Mouse (Mus musculus) cerebellum, adult 8-10 months (tissue): ENCODE measurements around the gene Rpl10-ps3.

Experiments
- DNase-seq: peaks from one replicate; pipeline ENCODE4 v3.0.0; 2022

Rpl10-ps3 gene

GRCm38 (mm10) chr9:50344868-50345267 is at the start of gene Rpl10-ps3:
Rpl10-ps3 (minus strand) TSS chr9:50344968.
- DNase-seq, result no peak

DNA sequence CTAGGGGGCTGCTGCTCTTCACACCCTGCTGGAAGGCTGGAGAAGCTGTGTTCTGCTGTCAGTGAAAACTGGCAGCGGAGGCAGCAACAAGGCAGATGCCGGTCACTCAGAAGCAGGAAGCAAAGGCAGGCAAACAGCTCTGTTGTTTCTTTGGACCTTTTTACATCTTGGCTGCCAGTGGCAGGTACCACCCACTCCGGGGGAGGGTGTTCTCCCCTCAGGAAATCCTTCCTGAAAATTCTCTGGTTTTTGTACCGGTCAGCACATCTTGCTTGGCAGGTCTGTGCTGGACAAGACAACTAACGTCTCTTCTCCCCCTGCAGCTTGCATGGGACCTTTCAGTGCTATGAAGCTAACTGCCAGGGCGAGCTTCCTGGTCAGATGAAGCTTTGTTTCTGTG is 30.8 kb upstream of the Rpl10-ps3 start:
- no peak for DNase-seq

- DNase-seq, result no peak
Observed at GRCm38 (mm10) chr9:50374666-50375065, 29.9 kb upstream of the Rpl10-ps3 start.

GRCm38 (mm10) chr9:50368551-50369297 is 24.0 kb upstream of the Rpl10-ps3 start:
- no peak for DNase-seq

- no peak for DNase-seq
Observed at GRCm38 (mm10) chr9:50365059-50365780, 20.5 kb upstream of the Rpl10-ps3 start.

DNA sequence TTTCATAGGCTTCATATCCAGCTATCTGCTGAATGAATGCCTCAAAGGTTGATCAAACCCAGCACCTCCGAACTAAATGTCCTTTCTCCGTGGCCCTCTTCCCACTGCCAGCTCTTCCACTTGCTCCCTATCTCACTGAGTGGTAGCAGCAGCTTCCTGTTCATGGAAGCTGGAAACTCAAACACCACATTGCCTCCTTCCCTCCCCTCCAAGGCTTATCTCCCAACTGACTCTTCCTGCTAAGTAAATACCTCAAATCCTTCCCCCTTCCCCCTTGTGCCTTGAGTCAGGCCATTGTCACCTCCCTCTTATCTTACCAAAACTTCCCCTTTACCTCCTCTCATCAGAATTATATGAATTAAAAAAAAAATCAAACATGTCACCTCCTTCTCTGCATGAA is 19.2 kb upstream of the Rpl10-ps3 start:
- DNase-seq, result no peak

- no peak for DNase-seq
Observed at GRCm38 (mm10) chr9:50363259-50363658, 18.5 kb upstream of the Rpl10-ps3 start.

DNA sequence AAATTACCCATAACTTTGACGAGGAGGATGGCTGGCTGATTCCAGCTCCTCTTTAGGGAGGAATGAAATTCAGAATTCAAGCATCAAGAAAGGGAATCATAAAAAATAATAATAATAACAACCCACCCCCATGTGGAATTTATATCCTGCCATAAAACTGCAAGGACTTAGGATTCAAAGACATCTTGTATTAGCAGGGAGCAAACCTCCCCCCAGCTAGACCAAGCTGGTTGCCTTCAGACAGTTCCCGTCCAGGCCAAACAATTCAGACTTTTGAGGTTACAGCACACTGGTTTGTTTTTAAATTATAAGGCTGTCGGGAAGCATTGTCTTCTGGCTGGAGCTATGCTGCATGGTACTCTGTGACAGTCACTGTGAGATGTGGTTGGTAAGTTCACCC is 17.8 kb upstream of the Rpl10-ps3 start:
- no peak for DNase-seq

GRCm38 (mm10) chr9:50360370-50360769 is 15.6 kb upstream of the Rpl10-ps3 start:
- no peak for DNase-seq

DNA sequence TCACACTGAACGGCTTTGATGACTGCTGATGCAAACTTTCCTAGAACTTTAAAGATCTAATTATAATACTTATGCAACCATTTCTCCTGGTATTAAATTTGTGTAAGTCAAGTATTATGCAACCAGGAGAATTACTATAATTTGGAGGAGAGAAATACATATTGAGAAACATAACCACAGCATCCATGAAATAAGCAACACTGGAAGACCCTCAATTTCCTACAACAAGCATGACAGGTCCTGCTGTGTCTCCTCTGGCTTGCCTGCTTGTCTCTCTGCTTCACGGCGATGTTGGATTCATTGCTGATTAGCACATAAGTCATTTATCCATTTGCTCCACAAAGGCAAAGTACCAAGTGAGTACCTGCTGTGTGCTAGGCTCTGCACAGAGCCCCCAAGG is 12.6 kb upstream of the Rpl10-ps3 start:
- DNase-seq, result no peak

- no peak for DNase-seq
Observed at GRCm38 (mm10) chr9:50351746-50352145, 7.0 kb upstream of the Rpl10-ps3 start.

DNA sequence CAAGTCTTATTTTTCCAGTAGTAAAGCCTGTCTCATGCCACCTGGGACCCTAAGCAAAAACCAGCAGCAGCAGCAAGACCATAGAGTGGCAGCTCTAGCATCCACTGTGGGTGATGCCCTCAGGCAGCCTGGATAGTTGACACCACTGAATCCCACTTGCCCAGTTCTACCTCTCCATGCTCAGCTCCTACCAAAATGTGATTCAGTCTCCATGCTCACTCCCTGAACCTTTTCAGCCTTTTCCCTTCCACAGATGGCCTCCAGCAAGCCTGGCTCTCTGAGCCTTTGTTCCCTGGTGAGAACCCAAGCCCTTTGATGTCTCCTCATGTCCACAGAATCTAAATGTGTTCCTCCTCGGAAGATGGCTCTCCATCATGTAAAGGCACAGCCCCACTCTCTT is 5.8 kb upstream of the Rpl10-ps3 start:
- no peak for DNase-seq

- no peak for DNase-seq
Observed at GRCm38 (mm10) chr9:50349156-50349555, 4.4 kb upstream of the Rpl10-ps3 start.

- peak; percentile 16 for DNase-seq
Observed at GRCm38 (mm10) chr9:50348256-50348655, 3.5 kb upstream of the Rpl10-ps3 start.

DNA sequence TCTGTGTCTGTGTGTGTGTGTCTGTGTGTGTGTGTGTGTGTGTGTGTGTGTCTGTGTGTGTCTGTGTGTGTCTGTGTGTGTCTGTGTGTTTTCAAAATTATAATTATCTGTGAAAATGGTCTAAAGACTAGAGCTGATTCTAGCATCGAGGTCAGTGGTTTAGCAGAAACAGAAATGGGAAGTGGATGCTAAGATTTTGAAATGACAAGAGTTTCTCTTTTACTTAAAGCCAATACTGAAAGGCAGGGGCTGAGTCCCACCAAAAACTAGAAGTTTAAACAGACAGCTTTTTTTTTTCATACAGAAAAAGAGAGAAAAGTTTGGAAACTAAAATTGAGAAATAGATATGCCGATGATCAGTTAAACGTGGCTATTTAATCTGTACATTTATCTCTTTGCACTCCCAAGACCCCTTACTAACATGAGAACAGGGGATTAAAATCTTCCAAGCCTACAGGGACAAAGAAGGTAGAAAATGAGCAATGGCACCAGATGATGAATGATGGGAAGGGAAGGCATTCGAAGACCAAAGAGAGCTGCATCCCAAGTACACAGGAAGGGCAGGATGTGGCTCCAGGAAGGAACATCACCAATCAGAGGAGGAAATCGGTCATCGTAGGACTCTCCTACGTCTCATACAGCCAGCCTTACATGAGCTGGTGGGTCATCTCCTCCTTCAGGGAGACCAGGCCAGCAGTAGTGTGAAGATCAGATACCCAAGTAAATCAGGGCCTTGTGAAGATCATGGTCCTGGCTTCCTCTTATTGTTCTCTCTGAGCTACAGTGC is 9.0 kb downstream of the Rpl10-ps3 start:
- DNase-seq, result no peak

GRCm38 (mm10) chr9:50333413-50333812 is 11.4 kb downstream of the Rpl10-ps3 start:
- peak; percentile 3 for DNase-seq

DNA sequence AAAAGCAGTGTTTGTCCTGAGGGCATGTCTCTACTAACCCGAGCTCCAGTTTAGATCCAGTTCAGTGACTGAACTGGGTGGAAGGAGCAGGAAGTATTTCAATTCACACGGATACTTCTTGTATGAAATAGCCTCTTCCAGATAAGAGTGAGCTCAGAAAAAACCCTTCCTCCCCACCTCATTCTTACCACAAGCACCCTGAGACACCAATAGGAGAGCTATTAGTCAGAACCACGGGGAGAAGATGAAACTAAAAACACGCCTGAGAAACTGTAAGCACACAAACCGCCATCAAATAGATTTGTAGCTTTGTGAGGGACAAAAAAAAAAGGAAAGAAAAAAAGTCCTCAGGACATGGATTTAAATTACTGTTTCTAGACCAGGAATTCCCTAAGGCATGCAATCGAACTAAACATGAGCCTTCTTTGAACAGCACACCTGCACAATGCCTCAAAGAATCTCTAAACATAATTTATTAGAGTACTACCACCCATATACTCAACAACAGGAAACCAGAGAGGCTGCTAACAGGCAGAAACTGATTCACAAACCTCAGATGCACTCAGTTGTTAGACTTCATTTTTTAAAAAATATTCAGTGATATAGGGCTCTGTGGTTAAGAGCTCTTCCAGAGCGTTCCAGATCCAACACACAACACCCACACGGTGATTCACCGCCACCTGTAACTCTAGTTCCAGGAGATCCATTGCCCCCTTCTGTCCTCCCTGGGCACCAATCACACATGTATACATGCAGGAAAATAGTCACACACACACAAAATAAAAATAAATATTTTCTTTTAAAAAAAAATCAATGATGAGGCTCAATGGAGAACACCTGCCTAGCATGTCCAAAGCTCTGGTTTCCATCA is 20.2 kb downstream of the Rpl10-ps3 start:
- no peak for DNase-seq

GRCm38 (mm10) chr9:50320729-50321128 is 24.0 kb downstream of the Rpl10-ps3 start:
- DNase-seq, result no peak

DNA sequence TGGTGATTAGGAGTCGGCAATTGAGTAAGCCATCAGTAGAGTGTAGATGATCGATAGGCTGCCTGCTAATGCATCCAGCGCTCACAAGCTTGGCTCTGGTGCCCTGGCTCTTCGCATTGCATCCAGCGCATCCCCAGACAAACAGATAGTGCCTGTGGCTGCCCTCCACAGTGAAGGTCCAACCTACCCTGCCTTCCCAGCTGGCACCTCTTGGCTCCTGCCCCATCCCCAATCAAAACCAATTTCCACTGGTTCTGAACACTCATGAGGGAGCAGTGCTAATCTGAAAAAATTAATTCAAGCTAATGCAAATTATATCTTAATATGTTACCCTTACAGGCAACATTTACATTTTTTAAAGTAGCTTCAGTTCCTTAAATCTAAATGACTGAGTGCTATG is 25.3 kb downstream of the Rpl10-ps3 start:
- DNase-seq, result no peak

- DNase-seq, result no peak
Observed at GRCm38 (mm10) chr9:50317299-50317698, 27.5 kb downstream of the Rpl10-ps3 start.

GRCm38 (mm10) chr9:50315650-50316049 is 29.1 kb downstream of the Rpl10-ps3 start:
- DNase-seq, result no peak

DNA sequence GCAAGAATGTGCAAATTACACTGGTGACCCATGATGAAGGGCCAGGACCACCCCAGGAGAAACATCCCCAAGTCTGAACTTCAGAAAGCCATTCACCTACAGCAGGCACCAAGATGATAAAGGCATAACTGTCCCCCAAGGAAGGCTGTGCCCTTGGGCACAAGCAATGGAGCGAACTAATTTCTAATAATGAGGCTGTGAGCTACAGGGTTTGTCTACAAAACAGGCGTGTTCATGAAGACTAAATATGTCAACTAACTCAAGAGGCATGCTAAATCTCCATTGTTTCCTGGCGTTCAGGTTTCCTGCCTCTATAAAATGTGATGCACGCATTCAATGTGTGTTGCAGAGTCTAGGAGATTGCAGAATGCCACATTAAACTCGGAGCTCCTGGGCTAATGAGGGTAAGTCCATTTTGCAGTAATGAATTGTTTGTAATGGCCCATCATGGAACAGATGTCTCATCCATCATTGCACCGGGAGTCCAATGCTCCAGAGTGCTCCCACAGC is 33.7 kb downstream of the Rpl10-ps3 start:
- DNase-seq, result no peak
